Mouse (Mus musculus) lung, embryonic 14.5 days (tissue): ENCODE measurements around the gene Ldhd. TPM values are rescaled to one million over a fixed set of nuclear protein-coding genes. Genes with fewer than 3 reads are reported as not detected.

ENCODE experiments used
- ATAC-seq: fragments of 200-750 bp; cut with Nextera tagmentation; 2 replicates; pipeline ENCODE4 v1.8.0; 2017; ENCODE audit warnings: mild to moderate bottlenecking, moderate TSS enrichment, moderate library complexity; ENCODE audit not compliant: insufficient read depth
- DNase-seq: peaks from one replicate; pipeline ENCODE4 v3.0.0-alpha.2; 2015
- H3K27ac ChIP-seq: fragments of 300-500 bp; sonication (generic); 2 replicates; pipeline ENCODE4 v1.5.1; 2014; ENCODE audit warnings: low read depth, mild to moderate bottlenecking, moderate library complexity
- H3K27me3 ChIP-seq: fragments of 300-500 bp; sonication (generic); 2 replicates; pipeline ENCODE4 v1.6.1; 2014; ENCODE audit warnings: low read length, control low read depth; ENCODE audit not compliant: insufficient read depth
- H3K36me3 ChIP-seq: fragments of 300-500 bp; sonication (generic); 2 replicates; pipeline ENCODE4 v1.6.1; 2014; ENCODE audit warnings: control low read depth; ENCODE audit not compliant: insufficient read depth
- H3K4me1 ChIP-seq: fragments of 300-500 bp; sonication (generic); 2 replicates; pipeline ENCODE4 v1.6.1; 2014; ENCODE audit warnings: antibody characterized with exemption, control low read depth; ENCODE audit not compliant: insufficient read depth
- H3K4me2 ChIP-seq: fragments of 300-500 bp; sonication (generic); 2 replicates; pipeline ENCODE4 v1.6.1; 2014; ENCODE audit warnings: mild to moderate bottlenecking
- H3K4me3 ChIP-seq: fragments of 300-500 bp; sonication (generic); 2 replicates; pipeline ENCODE4 v1.5.1; 2014; ENCODE audit warnings: low read depth, low read length
- H3K9ac ChIP-seq: fragments of 300-500 bp; sonication (generic); 2 replicates; pipeline ENCODE4 v1.6.1; 2014
- H3K9me3 ChIP-seq: fragments of 300-500 bp; sonication (generic); 2 replicates; pipeline ENCODE4 v1.6.1; 2016; ENCODE audit warnings: low read depth, low read length, control low read depth
- CTCF ChIP-seq: IDR thresholded peaks from 2 replicates; pipeline ENCODE4 v1.5.1; 2016; ENCODE audit warnings: antibody characterized with exemption, low read depth
- WGBS: fragments of 180-500 bp; shearing (Covaris S2); extraction: QIAGEN DNeasy Blood & Tissue Kit; methylation state at CpG from one replicate; pipeline ENCODE4 v1.1.7; 2014; 5-methylcytosine and 5-hydroxymethylcytosine counted together
- polyA plus RNA-seq: library from polyadenylated mRNA; unstranded; fragments of >200 nt; fragmentation: Nextera tagmentation; extraction: Ambion mirVana; gene quantifications from 2 replicates; pipeline ENCODE4 v1.2.1, GENCODE M21; 2014

The Ldhd gene
- polyA plus RNA-seq = 0.30 TPM in 2 replicates

GRCm38 (mm10) chr8:111630105-111630521 lies at the start of gene Ldhd:
TSS of gene Ldhd (minus strand) at chr8:111630374.
- Histone ChIP-seq H3K36me3 (0 out of 2 replicates have a peak, but pooled peaks cover 7% of the 10 kb centered on the region), H3K4me2 (peak within 1 kb of the TSS; percentile 55), H3K9me3 (no peaks in the 10 kb centered on the region), H3K27ac (no peak within 1 kb of the TSS), H3K27me3 (no peaks in the 10 kb centered on the region), H3K4me1 (no peaks in the 10 kb centered on the region), H3K4me3 (peak within 1 kb of the TSS; percentile 29), H3K9ac (peak within 1 kb of the TSS; percentile 49)
- WGBS = 18% methylated on average over 13 of the region's 13 CpGs
- no peak for TF ChIP-seq CTCF
- DNase-seq (peak; percentile 22), ATAC-seq (0 out of 2 replicates have a peak, but pooled peaks have one; percentile 39)

GRCm38 (mm10) chr8:111678848-111679247 lies 48.7 kb upstream of the Ldhd start:
- Histone ChIP-seq H3K27me3 (no peaks in the 10 kb centered on the region), H3K4me3 (no peak overlapping the region), H3K9me3 (no peaks in the 10 kb centered on the region), H3K9ac (no peak overlapping the region), H3K36me3 (no peaks in the 10 kb centered on the region), H3K4me2 (no peak overlapping the region), H3K27ac (no peak overlapping the region), H3K4me1 (no peaks in the 10 kb centered on the region)
- ATAC-seq (no peak), DNase-seq (no peak)
- WGBS = 85% methylated on average over 7 of the region's 7 CpGs
- TF ChIP-seq CTCF = no peak

- Histone ChIP-seq H3K9ac (no peak overlapping the region), H3K27me3 (no peaks in the 10 kb centered on the region), H3K4me3 (no peak overlapping the region), H3K9me3 (no peaks in the 10 kb centered on the region), H3K4me2 (no peak overlapping the region), H3K27ac (no peak overlapping the region), H3K36me3 (0 out of 2 replicates have a peak, but pooled peaks cover under 1% of the 10 kb centered on the region), H3K4me1 (no peaks in the 10 kb centered on the region)
- TF ChIP-seq CTCF = peak; percentile 88
- 29% methylated on average over 3 of the region's 3 CpGs for WGBS
- DNase-seq (peak; percentile 90), ATAC-seq (0 out of 2 replicates have a peak, but pooled peaks have one; percentile 52)
These were observed 47.9 kb upstream of the Ldhd start for GRCm38 (mm10) chr8:111678111-111678510.

- no peak overlapping the region for H3K4me2 ChIP-seq
- 79% methylated on average over 8 of the region's 8 CpGs for WGBS
- DNase-seq (peak; percentile 26), ATAC-seq (no peak)
- H3K9ac ChIP-seq = no peak overlapping the region
- 0 out of 2 replicates have a peak, but pooled peaks cover 6% of the 10 kb centered on the region for H3K36me3 ChIP-seq
- H3K9me3 ChIP-seq = no peaks in the 10 kb centered on the region
- no peaks in the 10 kb centered on the region for H3K4me1 ChIP-seq
- TF ChIP-seq CTCF = peak; percentile 55
- no peak overlapping the region for H3K27ac ChIP-seq
- H3K27me3 ChIP-seq = no peaks in the 10 kb centered on the region
- H3K4me3 ChIP-seq = no peak overlapping the region
These were observed 46.1 kb upstream of the Ldhd start for GRCm38 (mm10) chr8:111676237-111676636.

GRCm38 (mm10) chr8:111666751-111667150 lies 36.6 kb upstream of the Ldhd start:
- ATAC-seq (no peak), DNase-seq (no peak)
- Histone ChIP-seq H3K9me3 (no peaks in the 10 kb centered on the region), H3K4me3 (no peak overlapping the region), H3K36me3 (peaks cover 34% of the 10 kb centered on the region; the same call in 1 of the 2 replicates), H3K27me3 (no peaks in the 10 kb centered on the region), H3K9ac (no peak overlapping the region), H3K27ac (no peak overlapping the region), H3K4me1 (no peaks in the 10 kb centered on the region), H3K4me2 (no peak overlapping the region)
- no peak for TF ChIP-seq CTCF
- 69% methylated on average over 2 of the region's 2 CpGs for WGBS

- WGBS = 90% methylated on average over 3 of the region's 3 CpGs
- Histone ChIP-seq H3K36me3 (peaks cover 19% of the 10 kb centered on the region; the same call in 1 of the 2 replicates), H3K27me3 (no peaks in the 10 kb centered on the region), H3K4me1 (no peaks in the 10 kb centered on the region), H3K4me2 (no peak overlapping the region), H3K4me3 (no peak overlapping the region), H3K27ac (no peak overlapping the region), H3K9ac (no peak overlapping the region), H3K9me3 (no peaks in the 10 kb centered on the region)
- ATAC-seq (no peak), DNase-seq (peak; percentile 83)
- peak; percentile 86 for TF ChIP-seq CTCF
These were observed 32.3 kb upstream of the Ldhd start for GRCm38 (mm10) chr8:111662473-111662872.

GRCm38 (mm10) chr8:111658819-111659423 lies 28.7 kb upstream of the Ldhd start:
- Histone ChIP-seq H3K9me3 (no peaks in the 10 kb centered on the region), H3K36me3 (peaks cover 9% of the 10 kb centered on the region; the same call in 1 of the 2 replicates), H3K9ac (no peak overlapping the region), H3K4me2 (no peak overlapping the region), H3K4me1 (no peaks in the 10 kb centered on the region), H3K27ac (no peak overlapping the region), H3K27me3 (no peaks in the 10 kb centered on the region), H3K4me3 (no peak overlapping the region)
- peak; percentile 24 for DNase-seq
- no peak for ATAC-seq
- 70% methylated on average over 6 of the region's 6 CpGs for WGBS
- no peak for TF ChIP-seq CTCF
